Mouse (Mus musculus) bone marrow macrophage, adult 2 months (primary cell): Measurements from ENCODE around the gene Gprin3.

ENCODE experiments used
- CTCF ChIP-seq: IDR thresholded peaks from 2 replicates; pipeline ENCODE4 v1.5.1; 2012; ENCODE audit warnings: low read depth, mild to moderate bottlenecking, low read length, moderate library complexity
- POLR2A ChIP-seq: IDR thresholded peaks from 2 replicates; pipeline ENCODE4 v1.6.1; 2012; ENCODE audit warnings: mild to moderate bottlenecking, low read depth, low read length, borderline replicate concordance

DNA sequence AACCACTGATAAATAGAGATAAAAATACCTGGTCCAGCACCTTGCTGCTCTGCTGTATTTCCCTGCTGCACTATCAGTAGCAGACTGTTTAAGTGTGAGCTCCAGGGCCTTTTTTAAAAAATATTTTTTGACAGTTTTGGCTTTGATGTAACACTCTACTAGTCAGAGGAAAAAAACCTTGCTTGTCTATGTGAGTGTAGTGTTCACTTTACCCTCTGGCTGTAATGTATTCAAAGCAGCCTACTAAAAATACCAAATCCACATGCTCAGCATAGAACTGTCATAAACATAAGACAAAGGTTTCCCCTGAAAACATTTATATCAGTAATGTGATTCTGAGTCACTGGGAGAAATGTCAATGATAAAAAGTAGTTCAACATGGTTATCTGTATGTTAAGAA lies 111.0 kb downstream of the Gprin3 start:
- TF ChIP-seq CTCF: no peak
- TF ChIP-seq POLR2A: no peak
